Mouse (Mus musculus): ENCODE results near the gene Ergic3. TPM values are rescaled to one million over a fixed set of nuclear protein-coding genes. Genes with fewer than 3 reads are reported as not detected.

Gene Ergic3
- polyA plus RNA-seq (2014; fragmentation: Nextera tagmentation; extraction: Ambion mirVana), result 459 and 462 TPM in 2 replicates

DNA sequence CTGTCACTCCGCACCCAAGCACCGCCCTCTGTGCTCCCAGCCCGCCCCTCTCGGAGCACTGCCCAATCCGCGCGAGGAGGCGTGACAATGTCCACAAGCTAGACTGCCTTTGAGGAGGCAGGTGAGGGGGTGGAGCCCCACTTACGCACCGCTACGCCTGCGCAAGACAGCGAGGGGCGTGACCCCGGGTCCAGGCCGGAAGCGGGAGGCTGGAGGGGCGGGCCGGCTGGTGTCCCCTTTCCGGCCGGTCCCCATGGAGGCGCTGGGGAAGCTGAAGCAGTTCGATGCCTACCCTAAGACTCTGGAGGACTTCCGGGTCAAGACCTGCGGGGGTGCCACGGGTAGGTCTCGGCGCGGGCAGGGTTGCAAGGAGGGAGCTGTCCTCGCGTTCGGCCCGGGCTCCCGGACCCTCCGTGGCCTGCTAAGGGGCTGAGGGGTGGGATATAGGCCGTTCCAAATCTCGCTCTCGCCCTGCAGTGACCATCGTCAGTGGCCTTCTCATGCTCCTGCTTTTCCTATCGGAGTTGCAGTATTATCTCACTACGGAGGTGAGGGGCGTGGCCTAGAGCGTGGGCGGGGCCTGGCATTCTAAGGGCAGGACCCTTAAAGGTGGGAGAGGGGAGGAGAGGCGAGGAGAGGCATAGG, at the start of gene Ergic3, which contains the start of gene 6430550D23Rik:
TSS of gene Ergic3 (plus strand) at position 158 of the 645 bp plus-strand sequence.
TSS of gene 6430550D23Rik (minus strand) at position 90 of the 645 bp plus-strand sequence.
- peak; percentile 99 for ATAC-seq (ENCODE audit: low FRiP score)
- WGBS, result under 1% methylated on average over 45 of the region's 45 CpGs

DNA sequence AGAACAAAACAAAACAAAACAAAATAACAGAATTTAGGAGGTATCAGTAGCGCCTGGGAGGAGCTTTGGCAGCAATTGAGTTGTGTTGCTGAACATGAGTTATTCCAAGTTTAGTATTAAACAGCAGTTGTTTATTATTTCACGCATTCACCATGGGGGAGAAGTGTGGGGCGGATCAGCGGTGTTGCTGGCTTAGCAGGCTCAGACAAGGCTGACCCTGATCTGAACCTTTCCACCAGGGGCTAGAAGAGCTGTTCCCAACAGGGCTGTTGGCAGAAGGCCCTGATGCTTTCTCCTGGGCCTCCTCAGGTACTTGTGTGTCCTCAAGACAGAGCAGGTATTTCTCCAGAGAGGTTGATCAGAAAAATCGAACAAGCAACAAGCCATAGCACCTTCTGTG, 47.9 kb upstream of the Ergic3 start:
- DNase-seq (ENCODE audit: low spot score), result no peak

More for the DNA sequence above, at the start of gene Ergic3, which contains the start of gene 6430550D23Rik:
- Histone ChIP-seq H3K27me3 (ENCODE audit: control insufficient read depth, insufficient read depth, low read length) (no peaks in the 10 kb centered on the region), H3K9me3 (ENCODE audit: control insufficient read depth, low read length) (no peaks in the 10 kb centered on the region), H3K4me3 (replicated peaks; ENCODE audit: low read length) (peak within 1 kb of the TSS; percentile 56), H3K36me3 (replicated peaks; ENCODE audit: control insufficient read depth, insufficient read depth) (peaks cover 37% of the 10 kb centered on the region), H3K4me1 (replicated peaks; ENCODE audit: control insufficient read depth, insufficient read depth, low read length) (peaks cover 11% of the 10 kb centered on the region), H3K4me2 (replicated peaks) (peak within 1 kb of the TSS; percentile 67), H3K27ac (peak within 1 kb of the TSS; percentile 30; the same call in 1 of the 2 replicates), H3K9ac (peak within 1 kb of the TSS; percentile 67)
- DNase-seq (ENCODE audit: low spot score), result peak; percentile 94

DNA sequence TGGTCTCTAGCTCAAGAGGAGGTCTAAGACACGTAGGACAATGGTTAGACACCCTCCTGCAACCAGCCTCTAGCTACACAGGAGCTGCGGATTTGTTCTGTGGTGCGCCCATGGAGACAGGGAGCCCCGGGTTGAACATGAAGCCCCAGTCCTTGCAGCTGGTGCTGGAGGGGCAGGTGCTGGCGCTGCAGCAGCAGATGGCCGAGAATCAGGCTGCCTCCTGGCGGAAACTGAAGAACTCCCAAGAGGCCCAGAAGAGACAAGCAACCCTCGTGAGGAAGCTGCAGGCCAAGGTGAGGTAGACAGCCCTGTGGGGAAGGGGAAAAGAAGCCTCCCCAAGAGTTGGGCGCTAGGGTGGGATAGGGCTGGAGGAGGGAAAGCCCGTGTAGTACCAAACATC, 46.0 kb upstream of the Ergic3 start:
- Histone ChIP-seq H3K9ac (no peak overlapping the region), H3K36me3 (replicated peaks; ENCODE audit: control insufficient read depth, insufficient read depth) (peaks cover 51% of the 10 kb centered on the region), H3K4me2 (replicated peaks) (no peak overlapping the region), H3K27me3 (ENCODE audit: control insufficient read depth, insufficient read depth, low read length) (no peaks in the 10 kb centered on the region), H3K27ac (no peak overlapping the region), H3K4me1 (replicated peaks; ENCODE audit: control insufficient read depth, insufficient read depth, low read length) (peaks cover 12% of the 10 kb centered on the region), H3K9me3 (ENCODE audit: control insufficient read depth, low read length) (no peaks in the 10 kb centered on the region), H3K4me3 (replicated peaks; ENCODE audit: low read length) (no peak overlapping the region)
- WGBS, result 59% methylated on average over 10 of the region's 10 CpGs
- no peak for ATAC-seq (ENCODE audit: low FRiP score)
- no peak for DNase-seq (ENCODE audit: low spot score)

More for the DNA sequence above, 47.9 kb upstream of the Ergic3 start:
- Histone ChIP-seq H3K4me3 (replicated peaks; ENCODE audit: low read length) (no peak overlapping the region), H3K27me3 (ENCODE audit: control insufficient read depth, insufficient read depth, low read length) (no peaks in the 10 kb centered on the region), H3K9ac (no peak overlapping the region), H3K4me2 (replicated peaks) (no peak overlapping the region), H3K27ac (no peak overlapping the region), H3K36me3 (replicated peaks; ENCODE audit: control insufficient read depth, insufficient read depth) (peaks cover 34% of the 10 kb centered on the region), H3K9me3 (ENCODE audit: control insufficient read depth, low read length) (no peaks in the 10 kb centered on the region), H3K4me1 (replicated peaks; ENCODE audit: control insufficient read depth, insufficient read depth, low read length) (peaks cover 12% of the 10 kb centered on the region)
- ATAC-seq (ENCODE audit: low FRiP score), result no peak
- 89% methylated on average over 5 of the region's 5 CpGs for WGBS

DNA sequence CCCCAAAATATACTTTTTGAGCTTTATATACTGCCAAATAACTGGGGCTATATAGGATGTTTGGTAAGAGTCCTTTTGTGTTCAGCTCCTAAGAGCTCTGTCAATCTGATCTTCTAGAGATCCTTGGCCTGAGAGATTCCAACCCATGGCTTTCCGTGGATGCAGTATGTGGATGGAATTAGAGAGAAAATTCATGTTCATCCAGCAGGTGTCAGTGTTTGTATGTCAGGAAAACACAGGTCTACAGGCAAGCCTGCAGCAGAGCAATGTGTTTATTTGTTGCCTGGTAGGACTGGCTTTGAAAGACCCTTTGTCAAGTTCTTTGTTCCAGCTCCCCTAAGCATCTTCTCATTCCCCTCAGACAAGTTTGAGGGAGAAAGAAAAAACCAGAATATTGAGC, 44.9 kb upstream of the Ergic3 start:
- DNase-seq (ENCODE audit: low spot score) (peak; percentile 74), ATAC-seq (ENCODE audit: low FRiP score) (no peak)
- 36% methylated on average over 1 of the region's 1 CpGs for WGBS
- Histone ChIP-seq H3K9me3 (ENCODE audit: control insufficient read depth, low read length) (no peaks in the 10 kb centered on the region), H3K4me2 (replicated peaks) (no peak overlapping the region), H3K4me3 (replicated peaks; ENCODE audit: low read length) (no peak overlapping the region), H3K36me3 (replicated peaks; ENCODE audit: control insufficient read depth, insufficient read depth) (peaks cover 62% of the 10 kb centered on the region), H3K9ac (no peak overlapping the region), H3K27me3 (ENCODE audit: control insufficient read depth, insufficient read depth, low read length) (no peaks in the 10 kb centered on the region), H3K27ac (no peak overlapping the region), H3K4me1 (replicated peaks; ENCODE audit: control insufficient read depth, insufficient read depth, low read length) (peaks cover under 1% of the 10 kb centered on the region; the same call in 1 of the 2 replicates)

DNA sequence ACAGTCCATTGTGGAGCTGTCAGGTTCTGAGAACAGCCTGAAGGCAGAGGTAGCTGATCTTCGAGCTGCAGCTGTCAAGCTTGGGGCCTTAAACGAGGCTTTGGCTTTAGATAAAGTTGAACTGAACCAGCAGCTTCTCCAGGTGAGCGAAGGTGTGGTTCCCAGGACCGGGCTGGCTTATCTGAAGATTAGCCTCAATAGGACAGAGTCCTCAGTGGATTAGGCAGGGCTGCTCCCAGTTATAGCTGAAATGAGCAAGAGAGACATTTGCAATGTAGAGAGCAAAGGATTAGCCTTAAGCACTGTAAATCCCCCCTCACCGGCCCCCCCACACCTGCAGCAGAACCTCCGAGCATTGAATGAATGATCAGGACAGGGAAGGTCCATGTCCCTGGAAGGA, 34.5 kb upstream of the Ergic3 start:
- H3K4me3 ChIP-seq (replicated peaks; ENCODE audit: low read length), result no peak overlapping the region
- DNase-seq (ENCODE audit: low spot score) (no peak), ATAC-seq (ENCODE audit: low FRiP score) (no peak)
- peaks cover 92% of the 10 kb centered on the region for H3K36me3 ChIP-seq (replicated peaks; ENCODE audit: control insufficient read depth, insufficient read depth)
- H3K9me3 ChIP-seq (ENCODE audit: control insufficient read depth, low read length), result no peaks in the 10 kb centered on the region
- H3K9ac ChIP-seq, result no peak overlapping the region
- H3K27ac ChIP-seq, result no peak overlapping the region
- no peak overlapping the region for H3K4me2 ChIP-seq (replicated peaks)
- no peaks in the 10 kb centered on the region for H3K4me1 ChIP-seq (replicated peaks; ENCODE audit: control insufficient read depth, insufficient read depth, low read length)
- 90% methylated on average over 6 of the region's 6 CpGs for WGBS
- no peaks in the 10 kb centered on the region for H3K27me3 ChIP-seq (ENCODE audit: control insufficient read depth, insufficient read depth, low read length)

DNA sequence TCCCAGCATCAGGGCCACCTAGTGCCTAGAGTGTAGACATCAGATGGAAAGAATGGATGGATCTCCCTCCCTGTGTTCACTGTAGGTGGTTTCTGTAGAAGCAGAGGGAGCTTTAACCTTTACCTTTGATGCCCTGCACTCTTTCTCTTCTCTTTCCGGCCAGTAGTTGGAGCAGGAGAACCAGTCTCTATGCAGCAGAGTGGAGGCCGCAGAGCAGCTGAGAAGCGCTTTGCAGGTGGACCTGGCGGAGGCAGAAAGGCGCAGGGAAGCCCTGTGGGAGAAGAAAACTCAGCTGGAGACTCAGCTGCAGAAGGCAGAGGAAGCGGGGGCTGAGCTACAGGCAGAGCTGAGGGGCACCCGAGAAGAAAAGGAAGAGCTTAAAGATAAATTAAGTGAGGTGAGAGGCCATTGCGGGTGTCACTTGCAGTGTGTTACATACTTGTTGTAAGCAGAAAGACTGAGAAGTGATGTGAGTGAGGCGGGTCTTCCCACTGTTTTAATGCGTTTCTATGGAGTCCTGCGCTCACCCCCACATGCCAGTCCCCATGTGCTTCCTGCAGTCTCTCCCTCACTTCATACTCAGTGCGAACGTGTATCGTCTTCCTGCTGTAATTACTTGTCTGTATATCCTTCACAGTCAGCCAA, 33.6 kb upstream of the Ergic3 start:
- Histone ChIP-seq H3K4me3 (replicated peaks; ENCODE audit: low read length) (no peak overlapping the region), H3K36me3 (replicated peaks; ENCODE audit: control insufficient read depth, insufficient read depth) (peaks cover 92% of the 10 kb centered on the region), H3K4me2 (replicated peaks) (no peak overlapping the region), H3K9ac (no peak overlapping the region), H3K9me3 (ENCODE audit: control insufficient read depth, low read length) (no peaks in the 10 kb centered on the region), H3K27me3 (ENCODE audit: control insufficient read depth, insufficient read depth, low read length) (no peaks in the 10 kb centered on the region), H3K27ac (no peak overlapping the region), H3K4me1 (replicated peaks; ENCODE audit: control insufficient read depth, insufficient read depth, low read length) (no peaks in the 10 kb centered on the region)
- ATAC-seq (ENCODE audit: low FRiP score) (no peak), DNase-seq (ENCODE audit: low spot score) (no peak)
- 81% methylated on average over 14 of the region's 14 CpGs for WGBS

DNA sequence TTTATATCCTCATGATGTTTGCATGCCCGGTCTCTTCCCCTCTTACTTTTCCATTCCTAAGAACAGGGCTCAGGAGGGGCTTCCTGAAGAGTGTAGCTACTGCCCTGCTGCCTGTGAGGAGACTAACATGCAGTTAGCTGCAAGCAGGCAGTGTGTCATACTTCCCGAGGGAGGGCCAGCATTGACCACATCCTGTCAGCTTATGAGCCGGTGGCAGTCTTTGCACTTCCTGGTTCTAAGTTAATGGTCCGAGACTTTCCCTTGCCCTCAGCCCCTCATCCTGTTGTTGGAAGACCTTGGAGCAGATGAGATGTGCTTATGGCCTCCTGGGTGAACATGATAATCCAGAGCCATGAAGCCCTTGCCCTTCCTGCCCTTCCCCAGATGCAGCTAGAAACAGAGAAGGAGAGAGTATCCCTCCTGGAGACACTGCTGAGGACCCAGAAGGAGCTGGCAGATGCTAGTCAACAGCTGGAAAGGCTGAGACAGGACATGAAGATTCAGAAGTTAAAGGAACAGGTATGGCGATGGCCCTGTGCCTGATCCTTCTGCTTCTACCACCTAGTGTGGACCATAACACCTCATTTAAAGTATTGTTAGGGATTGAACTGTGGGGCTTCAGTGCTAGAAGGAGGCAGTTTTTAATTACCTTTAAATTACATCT, 28.4 kb upstream of the Ergic3 start:
- Histone ChIP-seq H3K4me2 (replicated peaks) (no peak overlapping the region), H3K36me3 (replicated peaks; ENCODE audit: control insufficient read depth, insufficient read depth) (peaks cover 96% of the 10 kb centered on the region), H3K27me3 (ENCODE audit: control insufficient read depth, insufficient read depth, low read length) (no peaks in the 10 kb centered on the region), H3K4me3 (replicated peaks; ENCODE audit: low read length) (no peak overlapping the region), H3K27ac (no peak overlapping the region), H3K9ac (no peak overlapping the region), H3K4me1 (replicated peaks; ENCODE audit: control insufficient read depth, insufficient read depth, low read length) (no peaks in the 10 kb centered on the region), H3K9me3 (ENCODE audit: control insufficient read depth, low read length) (no peaks in the 10 kb centered on the region)
- no peak for ATAC-seq (ENCODE audit: low FRiP score)
- 95% methylated on average over 5 of the region's 5 CpGs for WGBS
- DNase-seq (ENCODE audit: low spot score), result no peak

DNA sequence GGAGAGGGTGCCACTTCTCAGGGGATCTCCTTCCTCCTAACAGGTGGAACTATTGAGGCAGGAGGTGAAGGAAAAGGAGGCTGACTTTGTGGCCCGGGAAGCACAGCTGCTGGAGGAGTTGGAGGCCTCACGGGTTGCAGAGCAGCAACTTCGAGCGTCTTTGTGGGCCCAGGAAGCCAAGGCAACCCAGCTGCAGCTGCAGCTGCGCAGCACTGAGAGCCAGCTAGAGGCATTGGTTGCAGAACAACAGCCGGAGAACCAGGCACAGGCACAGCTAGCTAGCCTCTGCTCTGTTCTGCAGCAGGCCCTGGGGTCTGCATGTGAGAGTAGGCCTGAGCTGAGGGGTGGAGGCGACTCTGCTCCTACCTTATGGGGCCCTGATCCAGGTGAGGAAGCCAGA, 22.1 kb upstream of the Ergic3 start:
- Histone ChIP-seq H3K4me3 (replicated peaks; ENCODE audit: low read length) (no peak overlapping the region), H3K27ac (no peak overlapping the region), H3K36me3 (replicated peaks; ENCODE audit: control insufficient read depth, insufficient read depth) (peaks cover 99% of the 10 kb centered on the region), H3K9me3 (ENCODE audit: control insufficient read depth, low read length) (no peaks in the 10 kb centered on the region), H3K4me1 (replicated peaks; ENCODE audit: control insufficient read depth, insufficient read depth, low read length) (no peaks in the 10 kb centered on the region), H3K4me2 (replicated peaks) (no peak overlapping the region), H3K27me3 (ENCODE audit: control insufficient read depth, insufficient read depth, low read length) (no peaks in the 10 kb centered on the region), H3K9ac (no peak overlapping the region)
- no peak for DNase-seq (ENCODE audit: low spot score)
- 90% methylated on average over 7 of the region's 7 CpGs for WGBS
- no peak for ATAC-seq (ENCODE audit: low FRiP score)

DNA sequence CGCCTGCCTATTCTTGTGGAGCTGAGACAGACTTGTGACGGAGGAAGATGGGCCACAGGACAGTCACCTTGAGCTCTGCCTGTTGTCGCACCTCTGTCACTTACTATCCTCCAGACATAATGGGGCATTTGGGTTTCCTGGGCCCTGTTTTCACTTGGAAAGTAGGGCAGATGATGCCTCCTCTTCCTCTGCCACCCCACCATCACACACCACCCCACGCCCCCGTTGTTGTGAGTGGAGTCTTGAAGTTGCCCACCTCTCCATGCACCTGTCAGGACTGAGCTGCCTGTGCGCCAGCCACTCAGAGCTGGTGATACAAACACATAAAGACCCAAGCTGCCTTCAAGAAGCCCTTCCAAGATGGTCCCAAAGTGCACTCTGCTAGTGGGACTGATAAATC, 20.7 kb upstream of the Ergic3 start:
- no peaks in the 10 kb centered on the region for H3K4me1 ChIP-seq (replicated peaks; ENCODE audit: control insufficient read depth, insufficient read depth, low read length)
- WGBS, result 95% methylated on average over 6 of the region's 6 CpGs
- ATAC-seq (ENCODE audit: low FRiP score), result no peak

More for the DNA sequence above, 20.7 kb upstream of the Ergic3 start:
- Histone ChIP-seq H3K9me3 (ENCODE audit: control insufficient read depth, low read length) (no peaks in the 10 kb centered on the region), H3K4me2 (replicated peaks) (no peak overlapping the region), H3K4me3 (replicated peaks; ENCODE audit: low read length) (no peak overlapping the region), H3K27ac (no peak overlapping the region), H3K27me3 (ENCODE audit: control insufficient read depth, insufficient read depth, low read length) (no peaks in the 10 kb centered on the region), H3K9ac (no peak overlapping the region), H3K36me3 (replicated peaks; ENCODE audit: control insufficient read depth, insufficient read depth) (peaks cover 99% of the 10 kb centered on the region)
- no peak for DNase-seq (ENCODE audit: low spot score)

Data from hindbrain, embryonic 14.5 days (tissue).